ENCODE assay signal across 9 mouse cellular contexts in genomic region chr7:139877167-139877792, GRCm38 (mm10). TPM values are rescaled to one million over a fixed set of nuclear protein-coding genes. Genes with fewer than 3 reads are reported as not detected.
DNase-seq lines count a peak whose midpoint lies in the region; ATAC-seq and TF ChIP-seq lines count a peak whose summit lies in the region.
"Had no signal": no experiment of that assay in that cellular context is flagged by ENCODE, and none has a peak within 500 bp of the region (broad histone marks: within the 10 kb centered on the region; RNA-seq: fewer than 3 reads in every experiment).

No protein-coding gene starts in this region.

- peaks cover 0 to 5% of the 10 kb centered on the region in 2 experiments; a peak in 1 of 4 replicates for H3K4me1 ChIP-seq in ES-E14 (ENCODE audit: control insufficient read depth in 2 of 2, insufficient read depth in 2 of 2, low read length in 2 of 2, poor library complexity in 1 of 2)
- no peaks in the 10 kb centered on the region for H3K4me1 ChIP-seq in kidney, embryonic 14.5 days (ENCODE audit: control insufficient read depth, insufficient read depth, low read length)
- H3K4me1 ChIP-seq: heart, embryonic 15.5 days had no signal

- peak; percentile 12; the same call in 1 of the 2 replicates for ATAC-seq in kidney, embryonic 14.5 days (ENCODE audit: low FRiP score, low TSS enrichment)
- no peak for ATAC-seq in CD4-positive, CD25-positive, alpha-beta regulatory T cell, adult 4 months

- H3K9me3 ChIP-seq in ES-E14 (ENCODE audit: control insufficient read depth, insufficient read depth, low read depth, low read length) = no peaks in the 10 kb centered on the region
- H3K9me3 ChIP-seq in kidney, embryonic 14.5 days (ENCODE audit: control insufficient read depth, low read length) = no peaks in the 10 kb centered on the region
- H3K9me3 ChIP-seq: heart, embryonic 15.5 days had no signal

- H3K27me3 ChIP-seq in kidney, embryonic 14.5 days (ENCODE audit: control insufficient read depth, insufficient read depth, low read length) = no peaks in the 10 kb centered on the region

- no peak overlapping the region for H3K4me3 ChIP-seq in ES-E14 (ENCODE audit: insufficient read depth in 1 of 2, low read depth in 1 of 2, low read length in 2 of 2, poor library complexity in 1 of 2, severe bottlenecking in 1 of 2)
- H3K4me3 ChIP-seq in kidney, embryonic 14.5 days (ENCODE audit: low read length) = no peak overlapping the region
- H3K4me3 ChIP-seq: heart, embryonic 15.5 days had no signal

- H3K4me2 ChIP-seq in kidney, embryonic 14.5 days (replicated peaks; ENCODE audit: low read depth, low read length) = no peak overlapping the region
- H3K4me2 ChIP-seq: heart, embryonic 15.5 days had no signal

- in situ Hi-C loops in ES-E14 (cut with MboI; ENCODE audit: low sequenced_read_pairs in 2 of 2, unreplicated experiment in 2 of 2) = no loop called here

- H3K9ac ChIP-seq in ES-E14 (ENCODE audit: insufficient read depth, low read depth, low read length, poor library complexity, severe bottlenecking) = no peak overlapping the region
- H3K9ac ChIP-seq in kidney, embryonic 14.5 days (ENCODE audit: low read depth, low read length) = no peak overlapping the region
- H3K9ac ChIP-seq: heart, embryonic 15.5 days had no signal

- H3K36me3 ChIP-seq in ES-E14 (ENCODE audit: control insufficient read depth, insufficient read depth, low read length, poor library complexity, severe bottlenecking) = no peaks in the 10 kb centered on the region
- H3K36me3 ChIP-seq in kidney, embryonic 14.5 days (ENCODE audit: control insufficient read depth, insufficient read depth, low read length) = no peaks in the 10 kb centered on the region
- H3K36me3 ChIP-seq: heart, embryonic 15.5 days had no signal

- 68% methylated on average over 10 of the region's 10 CpGs for WGBS in kidney, embryonic 14.5 days

- DNase-seq in layer of hippocampus, adult 11-12 months (ENCODE audit: low spot score) = peak; percentile 68
- no peak for DNase-seq in layer of hippocampus, postnatal 36 days
- no peak for DNase-seq in ES-E14 (ENCODE audit: low read depth, low spot score)
- DNase-seq in cerebellum, adult 9-11 months = peak; percentile 45
- DNase-seq in retina, postnatal 1 day = peak; percentile 61
- no peak for DNase-seq in heart, adult 11 months

- no peak overlapping the region for H3K27ac ChIP-seq in ES-E14 (ENCODE audit: insufficient read depth, low read depth, low read length, poor library complexity, severe bottlenecking)
- H3K27ac ChIP-seq in kidney, embryonic 14.5 days (ENCODE audit: low read depth, low read length) = no peak overlapping the region
- H3K27ac ChIP-seq: heart, embryonic 15.5 days had no signal

TF ChIP-seq in ES-E14, 5 proteins besides CTCF, POLR2A, EP300 and RAD21:
- TF ChIP-seq ZC3H11A (IDR thresholded peaks at IDR 0.05; ENCODE audit: borderline replicate concordance, low read depth, low read length) (0 out of 2 replicates have a peak, but pooled peaks have one; percentile 6), HCFC1 (IDR thresholded peaks at IDR 0.05; ENCODE audit: borderline replicate concordance, insufficient read depth, low read length) (no peak), MAFK (IDR thresholded peaks at IDR 0.05; ENCODE audit: insufficient read depth, low read depth, low read length) (no peak)

RNA-seq across cellular contexts. Expression of gene Kndc1, which starts 17.2 kb away (rescaled TPM):
- total RNA-seq in layer of hippocampus, postnatal 36 days (2021) = 10 to 100 TPM; 87.3 to 88.1 TPM
- 2.3 and 5.3 TPM in 2 replicates for total RNA-seq in ES-E14 (2012; rRNA removed)
- 0.14 and 0.18 TPM in 2 replicates for polyA plus RNA-seq in kidney, embryonic 14.5 days (2014; fragmentation: Nextera tagmentation; extraction: Ambion mirVana)
- under 1 TPM; 0.44 to 0.58 TPM for polyA plus RNA-seq in CD4-positive, CD25-positive, alpha-beta regulatory T cell, adult 4 months (2017; shearing (Covaris generic))

RNA-seq across cellular contexts. Expression of gene Adgra1, which starts 43.3 kb away (rescaled TPM):
- total RNA-seq in layer of hippocampus, postnatal 36 days (2021) = 10 to 100 TPM; 47.9 to 49.6 TPM
- 0.45 TPM in 1 of 2 replicates, not detected in the other for total RNA-seq in ES-E14 (2012; rRNA removed)
- 0.17 and 0.93 TPM in 2 replicates for polyA plus RNA-seq in kidney, embryonic 14.5 days (2014; fragmentation: Nextera tagmentation; extraction: Ambion mirVana)
- polyA plus RNA-seq in CD4-positive, CD25-positive, alpha-beta regulatory T cell, adult 4 months (2017; shearing (Covaris generic)) = not detected
- polyA plus RNA-seq: heart, embryonic 15.5 days had no signal

Comparison
In these comparisons a context has a peak if more than half of its experiments do, and no peak if none do; other contexts are left out.
1. DNase-seq: peak in layer of hippocampus, adult 11-12 months (single experiment), cerebellum, adult 9-11 months (single experiment) and retina, postnatal 1 day (single experiment); none in layer of hippocampus, postnatal 36 days (0 of 2), ES-E14 (single experiment) and heart, adult 11 months (single experiment).
2. RNA of gene Kndc1, which starts 17.2 kb away (total RNA-seq): 87.3 to 88.1 TPM in layer of hippocampus, postnatal 36 days; 2.3 to 5.3 TPM in ES-E14; every median in the first group is over 10 times any median in the second.
3. RNA of gene Adgra1, which starts 43.3 kb away (total RNA-seq): 47.9 to 49.6 TPM in layer of hippocampus, postnatal 36 days; 0.45 TPM in ES-E14; every median in the first group is over 10 times any median in the second.